Mouse (Mus musculus) heart, embryonic 10.5 days (tissue): ENCODE data around the gene Rps15a. TPM values are rescaled to one million over a fixed set of nuclear protein-coding genes. Genes with fewer than 3 reads are reported as not detected.

ENCODE experiments used
- DNase-seq: peaks from one replicate; pipeline ENCODE4 v3.0.0-alpha.2; 2017; ENCODE audit warnings: low spot score
- H3K27ac ChIP-seq: fragments of 300-500 bp; sonication (generic); 2 replicates; pipeline ENCODE4 v1.5.1; 2016; ENCODE audit warnings: mild to moderate bottlenecking
- H3K27me3 ChIP-seq: fragments of 300-500 bp; sonication (generic); 2 replicates; pipeline ENCODE4 v1.6.1; 2016; ENCODE audit warnings: mild to moderate bottlenecking; ENCODE audit not compliant: poor library complexity, insufficient read depth, severe bottlenecking
- H3K36me3 ChIP-seq: fragments of 300-500 bp; sonication (generic); 2 replicates; pipeline ENCODE4 v1.6.1; 2016; ENCODE audit warnings: mild to moderate bottlenecking, moderate library complexity
- H3K4me1 ChIP-seq: fragments of 300-500 bp; sonication (generic); 2 replicates; pipeline ENCODE4 v1.6.1; 2016; ENCODE audit warnings: mild to moderate bottlenecking
- H3K4me3 ChIP-seq: fragments of 300-500 bp; sonication (generic); 2 replicates; pipeline ENCODE4 v1.5.1; 2016; ENCODE audit warnings: mild to moderate bottlenecking, moderate library complexity
- H3K9me3 ChIP-seq: fragments of 300-500 bp; sonication (generic); 2 replicates; pipeline ENCODE4 v1.6.1; 2016; ENCODE audit warnings: mild to moderate bottlenecking, moderate library complexity
- WGBS: fragments of 180-500 bp; shearing (Covaris S2); methylation state at CpG from one replicate; pipeline ENCODE4 v1.1.7; 2016; 5-methylcytosine and 5-hydroxymethylcytosine counted together
- polyA plus RNA-seq: library from polyadenylated mRNA; unstranded; fragments of >200 nt; fragmentation: Nextera tagmentation; extraction: Ambion mirVana; gene quantifications from 2 replicates; pipeline ENCODE4 v1.2.1, GENCODE M21; 2016

Rps15a gene
- polyA plus RNA-seq, result 459 and 526 TPM in 2 replicates

DNA sequence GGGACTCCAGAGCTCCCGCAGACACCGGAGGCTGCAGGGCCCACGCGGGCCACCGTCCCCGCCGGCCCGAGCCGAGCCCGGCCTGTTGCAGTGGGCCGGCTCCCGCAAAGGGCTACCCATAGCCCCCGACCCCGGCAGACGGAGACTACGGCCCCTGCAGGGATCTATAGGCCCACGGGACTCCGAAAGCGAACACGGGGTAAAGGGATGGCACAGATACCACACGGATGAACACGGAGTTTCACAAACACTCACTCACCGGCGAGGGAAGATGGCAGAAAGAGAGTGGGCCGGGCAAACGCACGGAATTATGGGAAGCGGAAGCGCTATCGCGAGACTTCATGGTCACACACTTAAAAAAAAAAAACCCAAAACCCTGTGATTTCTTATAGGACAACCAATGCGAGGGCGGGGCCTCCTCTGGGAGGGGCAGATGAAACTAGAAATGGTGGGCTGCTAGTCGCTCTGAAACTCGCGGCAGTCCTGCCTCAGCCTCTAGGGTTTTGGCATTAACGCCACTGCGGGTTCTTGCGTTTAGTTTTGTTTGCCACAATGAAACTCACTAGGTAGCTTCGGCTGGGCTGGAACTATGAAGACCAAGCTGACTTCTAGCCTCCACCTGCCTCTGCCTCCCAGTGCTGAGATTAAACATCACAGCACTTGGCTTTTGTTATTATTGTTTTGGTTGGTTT is at the start of gene Rps15a:
Gene Rps15a, minus strand, starts transcription at position 312 of the 692 bp plus-strand sequence.
- peak; percentile 95 for DNase-seq
- Histone ChIP-seq H3K27ac (peak within 1 kb of the TSS; percentile 99), H3K4me1 (peaks cover 31% of the 10 kb centered on the region), H3K9me3 (no peaks in the 10 kb centered on the region), H3K36me3 (peaks cover 69% of the 10 kb centered on the region), H3K27me3 (no peaks in the 10 kb centered on the region), H3K4me3 (peak within 1 kb of the TSS; percentile 99)
- WGBS, result 0% methylated on average over 40 of the region's 40 CpGs

DNA sequence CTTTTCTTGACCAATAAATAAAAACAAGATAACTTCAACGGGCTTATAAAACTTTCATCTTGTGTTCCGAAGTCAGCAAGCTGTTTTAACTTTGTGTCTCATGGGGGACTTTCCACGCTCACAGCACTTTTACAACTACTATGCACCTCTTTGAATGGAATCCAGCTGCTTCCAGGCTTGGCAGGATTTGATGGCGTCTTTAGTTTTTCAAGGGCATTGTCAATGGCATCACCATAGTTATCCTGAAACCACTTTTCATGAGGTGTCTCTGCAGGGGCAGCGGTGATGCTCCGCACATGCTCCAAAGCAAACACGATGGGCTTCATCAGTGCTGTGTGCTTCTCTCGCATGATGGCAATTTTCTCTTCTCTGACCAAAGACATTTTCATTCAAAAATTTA is 47.0 kb upstream of the Rps15a start:
- Histone ChIP-seq H3K27ac (no peak overlapping the region), H3K36me3 (peaks cover 73% of the 10 kb centered on the region), H3K9me3 (no peaks in the 10 kb centered on the region), H3K27me3 (no peaks in the 10 kb centered on the region), H3K4me3 (no peak overlapping the region), H3K4me1 (no peaks in the 10 kb centered on the region)
- 94% methylated on average over 8 of the region's 8 CpGs for WGBS
- no peak for DNase-seq

DNA sequence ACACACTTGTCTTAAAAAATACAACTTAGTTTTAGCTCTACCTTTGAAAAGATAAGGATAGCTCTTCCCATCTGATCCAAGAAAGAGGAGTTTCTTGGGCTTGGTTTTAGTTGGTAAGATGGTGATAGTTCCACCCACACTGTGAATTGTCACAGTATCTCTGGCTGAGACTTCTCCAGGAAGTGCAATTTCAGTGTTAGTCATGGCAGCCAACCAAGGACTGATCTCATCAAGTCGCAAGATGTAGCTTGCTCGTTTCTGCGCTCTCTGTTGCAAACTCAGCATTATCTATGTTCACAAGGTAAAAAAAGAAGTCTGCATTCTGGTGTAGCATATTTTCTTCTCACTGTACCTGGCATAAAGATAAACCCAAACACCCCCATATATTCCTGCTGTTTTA is 44.1 kb upstream of the Rps15a start:
- Histone ChIP-seq H3K27me3 (no peaks in the 10 kb centered on the region), H3K4me3 (no peak overlapping the region), H3K9me3 (no peaks in the 10 kb centered on the region), H3K27ac (no peak overlapping the region), H3K4me1 (no peaks in the 10 kb centered on the region), H3K36me3 (peaks cover 74% of the 10 kb centered on the region)
- no peak for DNase-seq
- 86% methylated on average over 3 of the region's 3 CpGs for WGBS

DNA sequence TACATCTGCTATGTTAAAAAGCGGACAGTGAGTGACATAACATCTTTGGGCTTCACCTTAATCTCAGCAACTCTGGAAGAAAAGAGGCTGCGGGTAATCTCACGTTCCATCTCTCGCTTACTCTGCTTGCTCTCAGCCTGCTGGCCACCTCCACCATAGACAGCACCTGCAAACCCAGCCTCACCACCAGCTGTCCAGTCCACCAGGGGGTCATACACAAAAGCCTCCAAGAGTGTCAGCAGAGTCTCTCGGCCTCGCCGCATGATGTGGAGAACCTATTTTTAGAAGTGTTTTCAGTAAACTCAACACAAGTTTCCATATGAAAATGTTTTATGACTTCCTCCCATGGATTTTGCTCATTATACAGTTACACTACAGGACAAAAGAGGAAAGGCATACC is 40.5 kb upstream of the Rps15a start:
- Histone ChIP-seq H3K9me3 (no peaks in the 10 kb centered on the region), H3K27me3 (no peaks in the 10 kb centered on the region), H3K4me1 (no peaks in the 10 kb centered on the region), H3K27ac (no peak overlapping the region), H3K36me3 (peaks cover 88% of the 10 kb centered on the region), H3K4me3 (no peak overlapping the region)
- WGBS, result 82% methylated on average over 7 of the region's 7 CpGs
- DNase-seq, result no peak

DNA sequence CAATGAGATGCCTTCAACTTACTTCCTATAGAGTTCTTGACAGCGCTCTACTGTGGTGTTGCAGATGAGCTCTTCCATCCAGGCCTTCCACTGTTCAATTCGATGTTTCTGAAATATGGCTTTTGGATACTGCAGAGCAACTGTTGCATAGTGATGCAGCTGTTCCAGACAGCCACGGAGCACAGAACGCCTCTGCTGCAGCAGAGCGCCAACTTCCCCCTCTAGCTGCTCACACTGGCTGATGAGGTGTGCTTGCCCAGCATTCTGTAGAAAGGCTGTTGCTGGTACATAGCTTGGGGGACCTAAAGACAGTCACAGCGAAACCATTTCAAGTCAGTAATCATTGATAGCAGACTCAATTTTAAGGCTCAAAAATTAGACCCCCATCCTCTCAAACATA is 38.2 kb upstream of the Rps15a start:
- H3K27me3 ChIP-seq, result no peaks in the 10 kb centered on the region
- H3K27ac ChIP-seq, result no peak overlapping the region
- DNase-seq, result no peak
- H3K9me3 ChIP-seq, result no peaks in the 10 kb centered on the region
- WGBS, result 91% methylated on average over 6 of the region's 6 CpGs
- H3K4me3 ChIP-seq, result no peak overlapping the region
- peaks cover 85% of the 10 kb centered on the region for H3K36me3 ChIP-seq
- H3K4me1 ChIP-seq, result no peaks in the 10 kb centered on the region

DNA sequence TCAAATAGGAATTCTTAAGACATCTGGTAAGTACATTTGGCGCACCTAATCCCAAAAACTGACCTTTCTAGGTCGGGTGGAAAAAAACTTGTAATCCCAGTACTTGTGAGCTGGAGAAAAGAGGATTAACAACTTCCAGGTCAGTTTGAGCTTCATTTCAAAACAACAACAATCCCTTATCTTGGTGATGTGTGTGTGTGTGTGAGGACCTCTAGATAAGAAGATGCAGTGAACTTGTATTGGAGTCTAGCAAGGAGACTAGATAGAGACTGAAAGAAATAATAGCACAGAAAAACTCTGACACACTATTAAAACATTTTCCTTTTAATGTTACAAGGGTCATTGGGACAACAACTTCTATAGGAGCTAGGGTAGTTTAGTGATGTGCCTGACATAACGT is 27.6 kb upstream of the Rps15a start:
- Histone ChIP-seq H3K27ac (no peak overlapping the region), H3K4me1 (no peaks in the 10 kb centered on the region), H3K9me3 (no peaks in the 10 kb centered on the region), H3K27me3 (no peaks in the 10 kb centered on the region), H3K36me3 (peaks cover 91% of the 10 kb centered on the region), H3K4me3 (no peak overlapping the region)
- no peak for DNase-seq
- WGBS, result 77% methylated on average over 3 of the region's 3 CpGs

DNA sequence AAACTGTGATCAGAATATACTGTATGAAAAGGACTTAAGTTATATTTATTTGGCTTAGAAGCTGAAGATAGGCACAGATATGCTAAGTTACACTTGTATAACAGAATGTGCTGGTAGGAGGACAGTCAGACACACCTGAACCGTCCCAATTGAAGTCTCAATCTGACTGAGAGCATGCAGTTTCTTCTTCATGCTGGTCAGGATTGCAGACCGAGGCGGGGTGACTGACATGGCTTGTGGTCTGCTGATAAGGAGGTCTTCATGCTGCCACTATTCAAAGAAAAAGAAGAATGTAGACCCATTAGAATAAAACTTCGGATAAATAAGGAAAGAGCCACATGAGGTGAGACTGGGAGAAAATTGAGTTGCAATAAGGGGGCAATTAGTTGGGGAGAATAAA is 27.1 kb upstream of the Rps15a start:
- WGBS, result 67% methylated on average over 4 of the region's 4 CpGs
- Histone ChIP-seq H3K27ac (no peak overlapping the region), H3K36me3 (peaks cover 88% of the 10 kb centered on the region), H3K9me3 (no peaks in the 10 kb centered on the region), H3K4me1 (no peaks in the 10 kb centered on the region), H3K27me3 (no peaks in the 10 kb centered on the region), H3K4me3 (no peak overlapping the region)
- no peak for DNase-seq

DNA sequence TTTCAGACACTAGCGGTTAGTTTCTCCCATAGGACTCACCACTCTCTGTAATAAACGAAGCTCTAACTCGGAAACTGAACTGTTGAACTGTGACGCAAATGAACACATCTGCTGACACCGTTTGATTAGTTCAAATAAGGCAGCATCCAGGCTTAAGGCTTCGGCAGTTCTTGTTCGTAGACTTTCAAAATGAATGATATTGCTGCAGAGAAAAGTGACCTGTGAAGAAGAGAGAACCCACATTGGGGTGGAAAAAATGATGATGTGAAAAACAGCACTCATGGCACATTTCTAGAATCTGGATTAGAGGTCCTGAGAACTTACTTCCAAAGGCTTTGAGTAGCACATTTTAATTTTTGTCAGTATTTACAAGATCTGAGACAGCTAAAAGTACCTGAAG is 25.3 kb upstream of the Rps15a start:
- 94% methylated on average over 7 of the region's 7 CpGs for WGBS
- Histone ChIP-seq H3K27ac (no peak overlapping the region), H3K4me1 (no peaks in the 10 kb centered on the region), H3K9me3 (no peaks in the 10 kb centered on the region), H3K4me3 (no peak overlapping the region), H3K27me3 (no peaks in the 10 kb centered on the region), H3K36me3 (peaks cover 94% of the 10 kb centered on the region)
- DNase-seq, result no peak

DNA sequence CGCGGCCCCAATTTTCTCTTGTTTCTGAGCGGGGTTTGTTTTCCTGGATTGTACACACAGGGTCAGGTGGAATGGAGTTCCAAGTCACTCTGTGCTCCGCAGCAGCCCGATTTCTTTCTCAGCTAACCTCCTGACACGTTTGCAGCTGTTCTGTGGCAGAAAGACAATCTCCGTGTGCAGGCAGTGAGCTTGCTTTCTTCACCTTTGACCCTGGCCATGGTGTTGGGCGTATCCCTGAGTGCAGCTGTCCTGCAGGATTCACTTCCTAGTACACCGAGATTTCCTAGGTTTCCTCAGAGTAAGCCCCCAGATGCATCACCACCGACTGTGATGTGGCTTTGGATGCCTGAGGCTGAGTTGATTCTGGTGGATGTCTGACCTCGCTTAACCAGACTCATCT is 19.1 kb upstream of the Rps15a start:
- 89% methylated on average over 11 of the region's 11 CpGs for WGBS
- Histone ChIP-seq H3K4me3 (no peak overlapping the region), H3K27me3 (no peaks in the 10 kb centered on the region), H3K9me3 (no peaks in the 10 kb centered on the region), H3K36me3 (peaks cover 54% of the 10 kb centered on the region), H3K4me1 (peaks cover 5% of the 10 kb centered on the region; the same call in 1 of the 2 replicates), H3K27ac (no peak overlapping the region)
- DNase-seq, result no peak

DNA sequence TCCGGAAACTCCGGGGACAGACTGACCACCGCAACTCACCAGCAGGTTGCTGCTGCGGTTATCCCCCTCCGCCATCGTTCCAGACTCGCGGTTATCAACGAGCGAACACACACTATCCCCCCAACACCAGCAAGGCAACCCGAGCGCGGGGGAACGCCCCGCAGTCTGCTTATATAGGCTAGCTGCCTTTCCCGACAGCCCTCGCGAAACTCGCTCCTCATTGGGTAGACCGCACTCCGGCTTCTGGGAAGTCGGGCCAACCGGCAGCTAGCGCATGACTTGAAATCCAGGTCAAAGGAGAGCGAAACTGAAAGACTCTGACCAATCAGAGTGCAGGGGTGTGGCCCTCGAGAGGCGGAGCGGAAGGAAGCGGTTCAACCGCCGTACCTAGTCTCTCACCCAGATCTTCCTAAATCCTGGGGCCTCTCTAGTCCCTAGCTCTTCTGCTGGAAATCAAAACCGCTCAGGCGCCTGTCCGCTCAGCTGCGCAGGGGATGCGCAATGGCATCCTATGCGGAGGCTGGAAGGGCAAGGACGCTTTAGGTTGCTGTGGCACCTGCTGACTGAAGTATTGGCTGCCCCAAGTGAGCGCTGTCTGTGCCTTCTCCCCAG is 13.5 kb upstream of the Rps15a start, which contains the start of gene Arl6ip1:
Gene Arl6ip1, minus strand, starts transcription at position 233 of the 612 bp plus-strand sequence.
- under 1% methylated on average over 39 of the region's 39 CpGs for WGBS
- DNase-seq, result peak; percentile 99
- Histone ChIP-seq H3K4me3 (peak within 1 kb of the TSS; percentile 93), H3K4me1 (peaks cover 28% of the 10 kb centered on the region), H3K27me3 (no peaks in the 10 kb centered on the region), H3K36me3 (peaks cover 17% of the 10 kb centered on the region), H3K27ac (peak within 1 kb of the TSS; percentile 95), H3K9me3 (no peaks in the 10 kb centered on the region)

DNA sequence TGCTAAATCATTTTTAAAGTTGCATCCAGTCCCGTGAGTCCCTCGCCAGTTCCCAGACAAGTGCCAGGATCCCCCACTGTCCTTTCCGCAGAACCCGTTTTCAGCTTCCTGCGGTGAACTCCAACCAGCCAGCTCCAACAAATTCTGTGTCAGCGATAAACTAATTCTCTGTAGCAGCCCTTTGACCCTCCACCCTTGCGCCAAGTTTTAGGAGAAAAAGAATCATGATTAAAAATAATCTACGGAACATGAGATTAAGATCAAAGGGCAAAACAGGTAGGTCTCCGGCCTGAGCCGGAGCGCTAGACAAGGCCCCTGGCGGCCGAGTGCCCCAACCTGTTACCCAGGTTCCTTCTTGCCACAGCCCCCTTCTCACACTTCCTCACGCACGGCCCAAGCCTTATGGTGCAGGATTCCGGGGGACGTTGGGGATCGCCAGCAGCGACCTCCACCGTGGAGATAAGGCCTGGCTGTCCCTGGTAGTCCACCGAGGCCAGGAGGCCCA is 13.0 kb upstream of the Rps15a start:
- Histone ChIP-seq H3K27ac (peak overlapping the region; percentile 95), H3K4me3 (peak overlapping the region; percentile 93), H3K36me3 (peaks cover 21% of the 10 kb centered on the region), H3K27me3 (no peaks in the 10 kb centered on the region), H3K4me1 (peaks cover 28% of the 10 kb centered on the region), H3K9me3 (no peaks in the 10 kb centered on the region)
- WGBS, result under 1% methylated on average over 21 of the region's 21 CpGs
- no peak for DNase-seq

DNA sequence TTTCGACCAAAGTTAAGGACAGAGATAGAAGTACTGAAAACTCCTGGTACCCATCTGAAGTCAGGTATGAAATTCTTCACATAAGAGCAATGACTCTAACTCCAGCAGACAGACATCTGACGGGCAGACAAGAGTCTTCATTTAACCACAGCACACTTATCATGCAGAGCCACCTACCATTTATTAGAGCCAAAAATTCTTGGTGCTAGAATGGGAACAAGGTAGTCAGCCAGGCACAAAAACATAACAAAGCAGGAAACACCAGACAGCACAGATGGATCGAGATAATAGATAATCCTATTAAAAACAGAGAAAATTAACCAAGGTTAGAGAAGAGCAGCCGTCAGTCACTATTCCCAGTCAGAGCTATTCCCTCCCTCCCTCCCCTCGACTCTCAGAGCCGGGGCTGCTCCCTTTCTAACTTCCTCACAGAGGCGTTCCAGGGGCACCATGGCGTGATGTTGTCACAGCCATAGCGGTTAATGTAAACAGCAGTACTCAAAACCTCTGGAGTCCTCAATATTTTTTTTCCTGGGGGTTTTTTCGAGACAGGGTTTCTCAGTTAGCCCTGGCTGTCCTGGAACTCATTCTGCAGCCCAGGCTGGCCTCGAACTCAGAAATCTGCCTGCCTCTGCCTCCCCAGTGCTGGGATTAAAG is 10.4 kb upstream of the Rps15a start:
- no peaks in the 10 kb centered on the region for H3K27me3 ChIP-seq
- H3K4me1 ChIP-seq, result peaks cover 28% of the 10 kb centered on the region
- H3K27ac ChIP-seq, result no peak overlapping the region
- WGBS, result 73% methylated on average over 11 of the region's 11 CpGs
- H3K36me3 ChIP-seq, result peaks cover 44% of the 10 kb centered on the region
- no peak overlapping the region for H3K4me3 ChIP-seq
- DNase-seq, result no peak
- no peaks in the 10 kb centered on the region for H3K9me3 ChIP-seq

DNA sequence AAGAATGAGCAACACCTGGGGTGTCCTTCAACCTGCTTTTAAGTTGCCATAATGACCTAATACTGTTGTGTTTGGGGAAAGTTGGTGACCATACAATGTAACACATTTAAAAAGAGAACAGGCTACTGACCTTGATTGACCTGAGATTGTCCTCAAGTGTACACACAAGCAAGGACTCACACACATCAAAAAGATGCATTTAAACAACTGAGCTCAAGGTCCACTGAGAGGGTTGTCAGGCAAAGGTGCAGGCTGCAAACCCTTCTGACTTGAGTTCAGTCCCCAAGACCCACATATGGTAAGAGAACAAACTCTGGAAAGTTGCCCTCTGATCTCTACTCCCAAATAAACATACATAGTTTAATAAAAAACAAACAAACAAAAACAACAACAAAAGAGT is 9.7 kb upstream of the Rps15a start:
- H3K36me3 ChIP-seq, result peaks cover 50% of the 10 kb centered on the region
- no peak overlapping the region for H3K27ac ChIP-seq
- DNase-seq, result no peak
- peaks cover 28% of the 10 kb centered on the region for H3K4me1 ChIP-seq
- no peak overlapping the region for H3K4me3 ChIP-seq
- no peaks in the 10 kb centered on the region for H3K27me3 ChIP-seq
- no peaks in the 10 kb centered on the region for H3K9me3 ChIP-seq
